Mouse (Mus musculus): ENCODE measurements at regions not wholly inside any gene's neighbourhood (a gene's known extent, or its start where the extent isn't known, plus 50 kb on each side); places are given as distances from the start of the nearest gene placed in this dataset.
A peak's percentile ranks its signal among the peaks of the same experiment; 100 is the strongest.
"Not testable (repeated sequence)": the region's sequence is repeated elsewhere in the genome, so short reads cannot be mapped to it uniquely, and the experiment has no call there.

GRCm38 (mm10) chr12:117378297-117378887 lies 137.9 kb upstream of the Rapgef5 start:
- no peak for ATAC-seq (ENCODE audit: insufficient number of reproducible peaks, low FRiP score, low TSS enrichment)

GRCm38 (mm10) chr12:117379103-117379850 lies 137.0 kb upstream of the Rapgef5 start:
- ATAC-seq (ENCODE audit: insufficient number of reproducible peaks, low FRiP score, low TSS enrichment), result no peak

GRCm38 (mm10) chr12:117380836-117381235 lies 135.4 kb upstream of the Rapgef5 start:
- no peak for ATAC-seq (ENCODE audit: insufficient number of reproducible peaks, low FRiP score, low TSS enrichment)

- ATAC-seq (ENCODE audit: insufficient number of reproducible peaks, low FRiP score, low TSS enrichment), result not testable (repeated sequence)
Measured at GRCm38 (mm10) chr12:117382727-117383126, 133.6 kb upstream of the Rapgef5 start.

DNA sequence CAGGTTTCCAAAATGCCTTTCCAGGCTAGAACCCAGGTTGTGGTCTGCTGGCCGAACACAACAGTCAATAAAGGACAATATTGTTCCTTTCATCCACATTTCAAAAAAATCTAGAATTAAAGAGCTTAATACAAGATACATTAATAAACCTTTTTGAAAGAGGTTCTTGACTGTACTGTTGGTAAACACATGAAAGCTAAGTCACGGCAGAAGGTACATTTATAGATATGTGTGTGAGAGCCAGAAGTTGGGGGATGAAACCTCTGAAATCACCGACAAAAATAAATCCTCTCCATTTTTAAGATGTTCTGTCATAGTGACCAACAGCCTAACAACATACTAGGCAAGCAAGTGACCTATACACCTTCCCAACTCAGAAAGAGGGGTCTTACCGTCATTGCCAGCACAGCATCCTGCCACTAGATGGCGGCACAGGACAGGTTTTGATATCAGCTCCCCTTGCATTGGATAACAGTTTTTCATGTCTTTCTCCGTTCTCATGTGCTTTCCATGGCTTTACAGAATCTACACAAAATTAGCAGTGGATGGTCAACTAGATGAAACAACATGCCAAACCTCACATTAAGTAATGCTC lies 131.1 kb upstream of the Rapgef5 start:
- peak; percentile 68; the same call in 1 of the 2 replicates for ATAC-seq (ENCODE audit: insufficient number of reproducible peaks, low FRiP score, low TSS enrichment)

DNA sequence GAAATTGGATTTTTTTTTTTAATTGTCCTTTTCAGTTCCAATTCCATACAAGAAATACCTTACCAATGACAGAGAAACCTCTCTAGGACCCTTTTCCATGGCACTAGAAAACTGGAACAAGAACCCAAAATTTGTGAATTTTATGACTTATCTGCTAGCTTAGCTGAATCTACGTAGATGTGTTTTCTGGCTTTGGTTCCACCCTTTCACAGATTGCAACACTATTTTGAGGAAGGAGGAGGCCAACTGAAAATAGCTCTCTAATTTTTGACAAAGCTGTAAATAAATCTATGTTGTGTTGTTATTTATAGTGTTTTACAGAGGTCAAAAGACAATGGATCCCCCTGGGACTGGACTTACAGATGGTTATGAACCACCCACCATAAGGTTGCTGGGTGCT lies 130.6 kb upstream of the Rapgef5 start:
- ATAC-seq (ENCODE audit: insufficient number of reproducible peaks, low FRiP score, low TSS enrichment), result no peak

DNA sequence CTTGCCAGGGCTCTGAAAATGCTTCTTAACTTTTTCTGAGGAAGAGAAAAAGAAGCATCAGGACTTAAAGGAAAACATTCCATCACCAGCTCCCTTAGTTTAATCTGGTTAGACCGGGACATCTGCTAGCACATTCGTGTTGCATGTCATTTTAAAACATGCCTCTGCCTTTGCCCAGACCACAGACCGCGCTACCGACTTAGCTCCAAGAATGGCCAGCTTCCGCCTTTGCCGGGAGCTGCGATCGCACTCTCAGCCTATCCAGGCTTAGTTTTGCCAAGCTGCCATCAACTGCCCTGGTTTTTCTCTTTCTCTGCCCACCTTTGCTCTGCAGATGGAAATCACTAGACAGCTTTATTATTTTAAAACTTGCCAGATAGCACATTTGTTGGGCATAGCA lies 129.3 kb upstream of the Rapgef5 start:
- no peak for ATAC-seq (ENCODE audit: insufficient number of reproducible peaks, low FRiP score, low TSS enrichment)

DNA sequence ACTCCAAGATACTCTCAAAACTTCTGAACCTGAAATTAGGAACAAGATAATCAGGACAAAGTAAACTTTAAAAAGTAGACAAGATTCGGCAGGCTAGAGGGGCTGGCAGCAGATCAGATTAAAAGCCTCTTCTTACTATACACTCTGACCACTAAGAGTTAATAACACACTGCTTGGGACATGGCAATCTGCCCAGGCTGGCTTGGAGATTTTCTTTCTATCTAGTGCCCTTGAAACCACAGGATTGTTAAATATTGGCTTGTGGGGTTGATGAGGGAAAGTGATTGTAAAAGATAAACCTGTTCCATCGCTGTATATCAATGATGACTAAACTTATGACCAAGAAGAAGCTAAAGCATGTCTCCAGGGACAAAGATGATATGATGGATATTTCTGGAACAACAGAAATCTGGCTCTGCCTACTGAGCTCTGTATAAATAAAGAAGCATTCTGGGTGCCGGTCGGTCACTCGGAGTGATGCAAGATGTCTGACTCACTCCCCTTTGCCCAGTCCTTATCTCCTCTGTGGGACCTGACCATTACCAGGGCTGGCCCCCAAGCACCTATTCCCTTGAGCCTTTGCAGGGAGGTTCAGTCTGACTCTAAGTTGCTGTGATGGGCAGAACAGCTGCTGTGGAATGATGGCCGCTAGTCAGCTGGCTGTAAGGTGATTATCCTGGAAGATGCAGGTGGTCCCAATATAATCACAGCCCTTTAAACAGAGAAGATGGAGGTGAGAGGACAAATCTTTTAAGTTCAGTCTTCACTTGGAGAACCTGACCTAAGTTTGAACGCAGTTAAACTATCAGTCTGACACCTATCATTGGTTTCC lies 126.5 kb upstream of the Rapgef5 start:
- no peak for ATAC-seq (ENCODE audit: insufficient number of reproducible peaks, low FRiP score, low TSS enrichment)

DNA sequence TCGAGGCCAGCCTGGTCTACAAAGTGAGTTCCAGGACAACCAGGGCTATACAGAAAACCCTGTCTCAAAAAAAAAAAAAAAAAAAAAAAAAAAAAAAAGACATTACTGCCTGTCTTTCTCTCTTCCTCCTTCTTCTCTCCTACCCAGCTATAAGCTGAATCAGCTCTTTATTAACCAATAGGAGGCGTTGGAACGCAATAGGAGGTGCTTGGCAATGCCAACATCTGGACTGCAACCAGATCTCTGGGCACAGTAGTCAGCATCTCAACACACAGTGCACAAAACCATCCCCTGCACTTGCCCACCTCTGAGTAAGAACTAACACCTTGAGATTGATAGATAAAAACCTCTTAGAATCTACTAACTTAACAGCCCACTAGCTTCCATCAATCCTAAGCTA lies 118.8 kb upstream of the Rapgef5 start:
- ATAC-seq (ENCODE audit: insufficient number of reproducible peaks, low FRiP score, low TSS enrichment), result no peak

GRCm38 (mm10) chr12:117403513-117404156 lies 112.6 kb upstream of the Rapgef5 start:
- ATAC-seq (ENCODE audit: insufficient number of reproducible peaks, low FRiP score, low TSS enrichment), result peak; percentile 68

DNA sequence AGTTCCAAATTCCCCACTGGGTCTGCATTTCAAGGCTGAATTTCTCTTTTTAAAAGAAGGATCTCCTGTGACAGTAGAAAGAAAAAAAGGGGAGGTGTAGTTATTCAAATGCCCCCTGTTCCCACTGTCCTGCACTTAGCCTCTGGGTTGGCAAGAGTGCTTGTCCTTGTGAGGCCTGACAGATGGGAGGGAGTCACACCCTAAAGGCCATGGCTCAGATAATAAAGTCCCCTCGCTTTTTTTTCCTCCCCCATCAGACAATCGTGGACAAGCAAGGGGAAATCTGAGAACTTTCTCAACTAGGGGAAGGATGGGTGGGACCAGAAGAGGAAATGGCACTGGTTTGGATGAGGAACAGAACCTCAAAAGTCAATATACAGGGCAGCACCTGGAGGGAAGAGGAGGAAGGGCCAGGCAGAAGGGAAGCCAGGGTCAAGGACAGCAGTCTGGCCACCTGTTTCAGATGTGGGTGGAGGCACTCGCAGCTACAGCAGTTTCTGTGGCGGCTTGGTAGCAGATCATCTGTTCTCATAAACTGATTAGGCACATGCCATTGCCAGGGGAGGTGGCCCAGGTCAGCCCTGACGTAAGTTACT lies 112.0 kb upstream of the Rapgef5 start:
- no peak for ATAC-seq (ENCODE audit: insufficient number of reproducible peaks, low FRiP score, low TSS enrichment)

- ATAC-seq (ENCODE audit: insufficient number of reproducible peaks, low FRiP score, low TSS enrichment), result no peak
Measured at GRCm38 (mm10) chr12:117406832-117407231, 109.4 kb upstream of the Rapgef5 start.

DNA sequence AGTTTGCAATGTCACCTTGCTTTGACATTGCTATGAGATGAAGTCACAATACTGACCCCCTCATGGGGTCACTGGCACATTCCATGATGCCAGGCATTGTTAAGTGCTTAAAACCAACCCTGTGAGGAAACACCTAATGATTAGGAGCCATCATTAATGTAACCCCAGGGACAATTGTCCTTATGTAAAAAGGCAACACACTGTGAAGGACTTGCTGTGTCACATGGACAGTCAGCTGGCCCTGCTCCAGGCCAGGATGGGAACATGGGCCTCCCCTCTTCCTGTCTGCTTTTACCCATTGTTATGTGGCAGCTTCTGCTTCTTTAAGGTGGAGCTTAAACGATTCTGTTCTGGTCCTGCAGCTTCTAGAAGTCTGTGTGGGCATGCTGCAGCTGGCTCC lies 105.7 kb upstream of the Rapgef5 start:
- no peak for ATAC-seq (ENCODE audit: insufficient number of reproducible peaks, low FRiP score, low TSS enrichment)

- ATAC-seq (ENCODE audit: insufficient number of reproducible peaks, low FRiP score, low TSS enrichment), result no peak
Measured at GRCm38 (mm10) chr12:117412257-117412656, 104.0 kb upstream of the Rapgef5 start.

DNA sequence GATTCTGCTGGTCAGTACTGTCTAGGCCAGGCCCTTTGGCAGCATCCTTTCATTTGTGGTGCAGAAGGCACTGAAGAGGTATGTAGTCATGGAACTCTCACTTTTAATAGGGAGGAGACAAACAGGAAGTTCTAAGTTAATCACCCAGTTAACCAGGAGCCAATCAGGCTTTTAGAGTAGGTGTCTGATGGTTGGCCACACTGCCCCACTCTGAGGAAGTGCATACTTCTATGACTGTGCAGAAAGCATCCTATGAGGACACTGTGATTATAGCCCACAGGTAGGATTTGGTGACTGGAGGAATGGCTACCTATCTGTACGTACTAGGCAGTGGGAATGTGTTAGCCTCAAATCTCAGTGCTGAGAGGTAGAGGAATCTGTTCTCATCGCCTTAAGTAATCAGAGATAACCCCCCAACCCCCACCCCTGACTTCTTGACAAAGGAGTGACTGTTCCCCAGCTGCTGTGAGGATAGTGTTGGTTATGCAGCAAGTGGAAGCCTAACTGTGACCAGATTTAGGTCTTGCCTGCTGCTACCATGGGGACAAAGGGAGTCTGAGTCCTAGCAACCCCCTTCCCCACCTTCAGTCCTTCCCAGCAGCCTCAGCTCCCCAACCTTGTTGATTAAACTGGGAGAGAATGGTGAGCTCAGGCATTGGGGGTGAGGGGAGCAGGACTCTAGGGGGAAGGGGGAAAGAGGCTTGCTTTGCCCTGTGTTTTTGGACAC lies 103.3 kb upstream of the Rapgef5 start:
- ATAC-seq (ENCODE audit: insufficient number of reproducible peaks, low FRiP score, low TSS enrichment), result no peak

GRCm38 (mm10) chr12:117414020-117414419 lies 102.3 kb upstream of the Rapgef5 start:
- no peak for ATAC-seq (ENCODE audit: insufficient number of reproducible peaks, low FRiP score, low TSS enrichment)

DNA sequence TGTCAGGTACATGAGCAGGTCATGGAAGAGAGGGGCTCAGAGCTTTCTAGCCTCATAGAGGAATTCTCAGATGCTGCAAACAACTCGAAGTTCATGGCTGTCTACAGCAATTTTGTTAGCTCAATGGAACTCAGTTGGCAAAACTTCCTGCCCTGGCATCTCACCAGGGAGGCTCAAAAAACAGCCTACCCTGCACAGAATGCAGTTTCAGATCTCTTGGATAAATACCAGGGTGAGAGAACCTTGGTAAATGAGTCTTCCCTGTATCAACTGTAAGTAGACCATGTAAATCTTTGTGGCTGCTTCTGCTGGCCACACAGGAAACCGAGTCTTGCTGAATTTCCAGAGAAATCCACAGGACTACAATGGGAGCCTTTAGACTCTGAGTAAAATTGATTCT lies 101.1 kb upstream of the Rapgef5 start:
- no peak for ATAC-seq (ENCODE audit: insufficient number of reproducible peaks, low FRiP score, low TSS enrichment)

DNA sequence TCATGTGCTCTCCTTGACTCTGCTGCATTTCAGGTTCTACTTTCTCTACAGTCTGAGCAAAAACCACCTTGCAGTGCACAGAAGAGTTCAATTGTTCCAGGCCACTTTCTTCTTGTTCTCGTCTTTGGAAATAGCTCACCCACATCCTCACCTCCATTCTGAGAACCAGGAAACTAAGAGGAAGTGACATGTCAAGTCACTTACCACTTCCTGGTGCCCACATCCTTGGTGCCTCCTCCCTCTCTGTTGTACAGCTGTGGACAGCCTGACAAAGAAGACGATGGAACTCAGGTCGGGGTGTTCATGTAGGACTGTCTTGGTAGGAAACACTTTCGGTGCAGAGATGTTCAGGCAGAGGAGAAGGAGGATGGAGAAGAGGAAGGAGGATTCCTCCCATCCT lies 98.3 kb upstream of the Rapgef5 start:
- no peak for ATAC-seq (ENCODE audit: insufficient number of reproducible peaks, low FRiP score, low TSS enrichment)

GRCm38 (mm10) chr12:117422315-117422978 lies 93.8 kb upstream of the Rapgef5 start:
- no peak for ATAC-seq (ENCODE audit: insufficient number of reproducible peaks, low FRiP score, low TSS enrichment)
